Mouse (Mus musculus) liver, embryonic 12.5 days (tissue): Measurements from ENCODE around the gene Trio. TPM values are rescaled to one million over a fixed set of nuclear protein-coding genes. Genes with fewer than 3 reads are reported as not detected.

Experiments used
- ATAC-seq: fragments of 200-750 bp; cut with Nextera tagmentation; 2 replicates; pipeline ENCODE4 v1.8.0; 2017; ENCODE audit warnings: moderate number of reproducible peaks, mild to moderate bottlenecking, moderate library complexity
- H3K27ac ChIP-seq: fragments of 300-500 bp; sonication (generic); 2 replicates; pipeline ENCODE4 v1.5.1; 2016; ENCODE audit warnings: mild to moderate bottlenecking
- H3K27me3 ChIP-seq: fragments of 300-500 bp; sonication (generic); replicated peaks from 2 replicates; pipeline ENCODE4 v1.6.1; 2016; ENCODE audit warnings: mild to moderate bottlenecking, moderate library complexity
- H3K36me3 ChIP-seq: fragments of 300-500 bp; sonication (generic); 2 replicates; pipeline ENCODE4 v1.6.1; 2016; ENCODE audit warnings: mild to moderate bottlenecking, moderate library complexity
- H3K4me1 ChIP-seq: fragments of 300-500 bp; sonication (generic); 2 replicates; pipeline ENCODE4 v1.6.1; 2016
- H3K4me2 ChIP-seq: fragments of 300-500 bp; sonication (generic); 2 replicates; pipeline ENCODE4 v1.6.1; 2016; ENCODE audit warnings: mild to moderate bottlenecking, moderate library complexity
- H3K4me3 ChIP-seq: fragments of 300-500 bp; sonication (generic); 2 replicates; pipeline ENCODE4 v1.5.1; 2016; ENCODE audit warnings: mild to moderate bottlenecking, moderate library complexity
- H3K9ac ChIP-seq: fragments of 300-500 bp; sonication (generic); 2 replicates; pipeline ENCODE4 v1.6.1; 2016; ENCODE audit warnings: mild to moderate bottlenecking, moderate library complexity
- H3K9me3 ChIP-seq: fragments of 300-500 bp; sonication (generic); replicated peaks from 2 replicates; pipeline ENCODE4 v1.6.1; 2016; ENCODE audit warnings: mild to moderate bottlenecking, moderate library complexity
- WGBS: fragments of 180-500 bp; shearing (Covaris S2); methylation state at CpG from one replicate; pipeline ENCODE4 v1.1.7; 2016; ENCODE audit not compliant: insufficient replicate concordance; 5-methylcytosine and 5-hydroxymethylcytosine counted together
- polyA plus RNA-seq: library from polyadenylated mRNA; unstranded; fragments of >200 nt; fragmentation: Nextera tagmentation; extraction: Ambion mirVana; gene quantifications from 2 replicates; pipeline ENCODE4 v1.2.1, GENCODE M21; 2016

Gene Trio
- polyA plus RNA-seq, 1 experiment from 2014 or later: 5.6 TPM

DNA sequence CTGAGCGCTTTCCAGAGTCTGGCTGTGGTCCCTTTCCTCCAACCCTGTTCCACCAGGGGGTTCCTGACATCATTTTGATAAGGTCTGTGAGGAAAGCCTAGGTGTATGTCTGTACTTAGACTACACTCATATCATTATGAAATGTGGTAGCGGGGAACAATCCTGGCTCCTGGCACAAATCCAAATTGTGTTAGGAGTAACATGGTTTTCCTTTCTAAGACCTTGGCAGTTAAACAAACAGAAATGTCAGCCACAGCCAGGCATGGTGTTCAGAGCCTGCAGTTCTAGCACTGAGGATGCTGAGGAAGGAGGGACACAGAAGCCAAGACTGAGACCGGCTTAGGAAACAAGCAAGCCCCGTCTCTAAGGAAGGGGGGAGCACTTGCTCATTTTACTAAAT is 119.2 kb downstream of the Trio start:
- Histone ChIP-seq H3K27me3 (no peaks in the 10 kb centered on the region), H3K36me3 (peaks cover 8% of the 10 kb centered on the region), H3K9ac (no peak overlapping the region), H3K27ac (no peak overlapping the region), H3K9me3 (no peaks in the 10 kb centered on the region), H3K4me3 (no peak overlapping the region), H3K4me2 (no peak overlapping the region), H3K4me1 (no peaks in the 10 kb centered on the region; the same call in 1 of the 2 replicates)
- ATAC-seq: no peak
- WGBS: 75% methylated on average over 4 of the region's 4 CpGs

DNA sequence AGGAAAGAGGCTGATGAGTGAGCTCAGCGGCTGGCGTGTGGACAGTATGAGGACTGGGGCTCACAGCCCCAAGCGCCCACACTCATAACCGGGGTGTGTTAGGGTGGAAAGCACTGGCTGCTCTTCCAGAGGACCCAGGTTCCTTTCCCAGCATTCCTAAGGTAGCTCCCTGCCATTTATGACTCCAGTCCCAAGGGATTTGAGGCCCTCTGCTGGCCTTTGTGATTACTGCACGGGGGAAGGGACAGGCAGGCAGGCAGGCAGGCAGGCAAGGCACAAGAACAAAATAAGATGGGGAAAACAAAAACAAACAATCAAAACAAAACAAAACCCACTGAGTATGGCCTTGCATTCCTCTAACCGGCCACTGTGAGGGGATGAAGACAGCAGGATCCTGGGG is 120.3 kb downstream of the Trio start:
- H3K4me3 ChIP-seq: no peak overlapping the region
- no peaks in the 10 kb centered on the region for H3K9me3 ChIP-seq
- H3K36me3 ChIP-seq: peaks cover 17% of the 10 kb centered on the region
- 63% methylated on average over 6 of the region's 6 CpGs for WGBS
- no peak overlapping the region for H3K4me2 ChIP-seq
- no peak overlapping the region for H3K27ac ChIP-seq
- no peak for ATAC-seq
- H3K27me3 ChIP-seq: no peaks in the 10 kb centered on the region
- H3K4me1 ChIP-seq: no peaks in the 10 kb centered on the region; the same call in 1 of the 2 replicates
- no peak overlapping the region for H3K9ac ChIP-seq

DNA sequence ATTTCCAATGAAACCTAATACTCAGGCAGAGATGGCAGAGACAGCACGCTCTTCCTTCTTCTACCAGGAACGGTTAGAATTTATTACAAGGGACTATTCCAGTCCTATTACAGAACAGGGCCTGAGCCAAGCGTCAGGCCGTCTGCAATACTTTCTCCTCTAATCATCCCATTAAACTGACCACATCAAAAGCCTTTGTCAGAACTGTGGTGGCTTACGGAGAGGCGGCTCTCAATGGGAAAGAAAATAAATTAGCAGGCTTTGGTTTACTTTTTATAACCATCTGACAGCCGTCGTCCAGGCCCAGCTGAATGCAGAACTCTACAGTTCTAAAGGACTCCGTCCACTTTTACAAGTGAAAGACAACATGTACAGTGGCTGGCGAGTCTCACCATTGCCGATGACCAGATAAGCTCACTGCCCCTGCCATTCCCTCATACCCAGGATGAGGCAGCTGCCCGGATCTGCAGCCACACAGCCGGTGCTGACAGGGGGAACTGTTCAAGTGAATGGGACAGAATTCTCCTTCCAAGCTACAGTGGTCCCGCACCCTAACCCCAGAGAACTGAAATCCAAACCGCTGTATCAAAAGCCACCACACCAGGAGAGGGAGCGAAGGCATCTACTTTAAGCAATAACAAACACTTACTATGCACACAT is 121.2 kb downstream of the Trio start:
- Histone ChIP-seq H3K36me3 (peaks cover 23% of the 10 kb centered on the region), H3K9ac (no peak overlapping the region), H3K27ac (no peak overlapping the region), H3K9me3 (no peaks in the 10 kb centered on the region), H3K4me3 (no peak overlapping the region), H3K4me1 (no peaks in the 10 kb centered on the region; the same call in 1 of the 2 replicates), H3K4me2 (no peak overlapping the region), H3K27me3 (no peaks in the 10 kb centered on the region)
- ATAC-seq: no peak
- 81% methylated on average over 16 of the region's 16 CpGs for WGBS

DNA sequence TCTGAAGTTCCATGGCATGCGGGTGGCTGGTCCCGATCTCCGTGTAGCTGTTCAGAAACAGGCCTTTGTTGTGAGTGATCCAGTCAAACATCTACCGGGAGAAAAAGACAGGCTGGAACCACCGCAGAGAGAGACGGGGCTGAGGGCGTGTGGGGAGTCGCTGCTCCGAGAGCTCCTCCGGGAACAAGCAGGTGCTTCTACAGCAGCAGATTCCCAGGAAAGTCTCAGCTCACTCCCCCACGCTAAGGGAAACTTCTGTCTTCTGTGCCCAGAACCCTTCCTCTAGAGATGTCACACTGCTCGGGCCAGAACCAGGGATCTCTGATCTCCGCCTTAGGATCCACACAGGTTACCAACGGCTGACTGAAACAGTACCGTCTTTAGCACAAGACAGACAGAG is 124.4 kb downstream of the Trio start:
- Histone ChIP-seq H3K36me3 (peaks cover 30% of the 10 kb centered on the region), H3K4me3 (no peak overlapping the region), H3K9me3 (no peaks in the 10 kb centered on the region), H3K27ac (no peak overlapping the region), H3K4me2 (no peak overlapping the region), H3K9ac (no peak overlapping the region), H3K4me1 (no peaks in the 10 kb centered on the region), H3K27me3 (no peaks in the 10 kb centered on the region)
- ATAC-seq: no peak
- WGBS: 81% methylated on average over 15 of the region's 15 CpGs

DNA sequence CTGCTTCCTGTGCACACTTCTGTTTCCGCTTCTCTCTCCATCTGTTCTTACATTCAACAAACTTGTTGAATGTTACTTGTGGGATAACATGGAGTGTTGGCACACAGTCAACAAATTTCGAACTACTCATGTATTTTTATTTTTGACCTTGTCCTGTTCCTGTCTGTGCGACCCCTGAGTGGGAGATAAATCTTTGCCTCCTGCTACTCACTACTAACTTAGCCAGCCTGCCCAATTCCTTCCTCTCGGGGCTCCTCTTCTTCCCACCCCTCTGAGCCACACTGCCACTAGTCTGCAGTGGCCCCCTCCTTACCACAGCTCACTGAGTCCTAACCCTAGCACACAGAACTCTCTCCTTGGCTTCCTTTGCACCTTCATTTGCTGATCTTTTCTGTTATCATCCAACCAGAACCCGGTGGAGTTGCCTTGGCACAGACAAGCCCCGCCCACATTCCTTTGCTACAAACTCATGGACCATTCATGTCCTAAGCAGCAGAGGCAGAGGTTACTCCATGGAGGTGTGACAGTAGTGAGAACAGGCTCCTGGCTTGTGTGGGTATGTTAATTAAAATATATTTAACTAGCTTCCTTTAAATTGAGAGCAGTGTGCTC is 126.7 kb downstream of the Trio start:
- ATAC-seq: no peak
- Histone ChIP-seq H3K4me1 (no peaks in the 10 kb centered on the region), H3K9ac (no peak overlapping the region), H3K27ac (no peak overlapping the region), H3K27me3 (no peaks in the 10 kb centered on the region), H3K9me3 (no peaks in the 10 kb centered on the region), H3K4me2 (no peak overlapping the region), H3K36me3 (peaks cover 30% of the 10 kb centered on the region), H3K4me3 (no peak overlapping the region)
- WGBS: 55% methylated on average over 6 of the region's 6 CpGs

DNA sequence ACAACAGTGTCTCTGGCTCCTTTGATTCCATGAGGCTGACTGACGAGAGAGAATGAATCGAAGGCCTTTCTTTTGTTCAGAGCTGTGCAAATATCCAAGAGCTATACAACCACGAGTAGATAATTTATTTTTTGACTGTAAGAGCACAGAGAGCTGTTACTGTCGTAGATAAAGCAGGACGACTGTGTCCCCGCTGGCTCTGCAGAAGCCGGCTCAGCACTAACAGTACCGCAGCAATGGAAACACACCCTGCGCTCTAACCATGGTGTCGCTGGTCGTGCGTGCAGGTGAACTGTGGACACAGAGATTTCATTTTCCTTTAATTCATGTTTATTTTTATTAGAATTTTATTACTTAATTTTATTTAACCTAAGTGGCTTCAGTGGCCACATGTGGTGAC is 131.5 kb downstream of the Trio start:
- Histone ChIP-seq H3K9ac (no peak overlapping the region), H3K4me3 (no peak overlapping the region), H3K27ac (no peak overlapping the region), H3K4me2 (no peak overlapping the region), H3K4me1 (no peaks in the 10 kb centered on the region), H3K9me3 (no peaks in the 10 kb centered on the region), H3K36me3 (peaks cover 20% of the 10 kb centered on the region), H3K27me3 (no peaks in the 10 kb centered on the region)
- 76% methylated on average over 12 of the region's 12 CpGs for WGBS
- no peak for ATAC-seq

DNA sequence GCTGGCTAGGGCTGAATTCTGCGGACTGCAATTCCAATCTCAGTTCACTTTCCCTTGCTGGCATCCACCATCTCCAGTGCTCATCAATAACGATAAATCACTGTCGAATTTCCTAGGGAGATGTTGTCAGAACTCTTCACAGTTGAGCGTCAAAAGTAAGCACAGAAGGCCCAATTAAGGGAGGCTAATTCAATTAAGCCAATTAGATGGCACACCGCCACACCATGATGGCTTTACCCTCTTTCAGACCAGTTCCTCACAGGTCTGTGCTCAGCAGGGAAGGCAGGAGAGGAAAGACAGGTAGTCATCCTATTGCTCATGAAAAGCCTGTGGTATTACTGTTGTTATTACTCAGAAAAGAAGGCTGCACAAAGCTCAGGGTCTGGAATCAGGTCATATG is 133.6 kb downstream of the Trio start:
- no peak overlapping the region for H3K4me2 ChIP-seq
- no peak overlapping the region for H3K27ac ChIP-seq
- no peaks in the 10 kb centered on the region for H3K27me3 ChIP-seq
- WGBS: 70% methylated on average over 5 of the region's 5 CpGs
- H3K36me3 ChIP-seq: peaks cover 22% of the 10 kb centered on the region
- no peaks in the 10 kb centered on the region for H3K4me1 ChIP-seq
- H3K9ac ChIP-seq: no peak overlapping the region
- no peak for ATAC-seq
- no peak overlapping the region for H3K4me3 ChIP-seq
- H3K9me3 ChIP-seq: no peaks in the 10 kb centered on the region

DNA sequence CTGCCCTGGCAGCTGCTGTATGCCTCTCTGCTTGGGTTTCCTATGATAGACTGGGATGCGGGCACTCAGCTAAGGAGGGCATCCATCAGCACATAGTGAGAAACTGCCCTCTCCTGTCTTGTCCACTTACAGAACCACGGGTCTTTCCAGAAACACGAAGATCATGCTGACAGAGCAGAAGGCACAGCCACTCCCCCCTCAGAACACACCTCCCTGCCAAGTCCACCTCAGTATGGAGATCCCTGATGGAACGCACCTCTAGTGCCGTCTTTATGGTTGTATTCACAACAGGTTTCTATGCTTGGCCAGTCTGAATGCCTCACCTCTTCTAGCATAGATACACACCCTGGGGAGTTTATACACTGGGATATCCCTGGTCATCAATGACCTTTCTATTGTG is 135.0 kb downstream of the Trio start:
- ATAC-seq: no peak
- no peak overlapping the region for H3K4me2 ChIP-seq
- no peaks in the 10 kb centered on the region for H3K27me3 ChIP-seq
- 79% methylated on average over 5 of the region's 5 CpGs for WGBS
- no peak overlapping the region for H3K9ac ChIP-seq
- H3K36me3 ChIP-seq: peaks cover 19% of the 10 kb centered on the region
- H3K4me3 ChIP-seq: no peak overlapping the region
- H3K4me1 ChIP-seq: 0 out of 2 replicates have a peak, but pooled peaks cover 3% of the 10 kb centered on the region
- no peak overlapping the region for H3K27ac ChIP-seq
- no peaks in the 10 kb centered on the region for H3K9me3 ChIP-seq

DNA sequence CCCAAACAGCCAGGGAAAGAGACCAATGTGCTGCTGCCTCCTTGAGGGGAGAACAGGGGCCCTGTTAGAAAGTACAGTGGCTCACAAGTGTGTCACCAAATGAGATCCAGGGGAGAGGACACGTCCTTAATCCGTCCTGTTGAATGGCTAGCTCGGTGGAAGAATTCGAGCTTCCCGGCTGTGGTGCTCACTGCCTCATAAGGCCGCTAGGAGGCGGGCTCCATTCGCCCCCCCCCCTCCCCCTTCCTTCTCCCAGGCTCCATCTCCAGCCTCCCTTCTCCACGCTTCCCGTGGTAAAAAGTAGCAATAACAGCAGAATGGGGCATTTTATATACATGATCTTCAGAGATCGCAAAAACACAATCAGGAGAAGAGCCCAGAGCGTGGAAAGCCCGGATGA is 137.5 kb downstream of the Trio start:
- WGBS: 69% methylated on average over 13 of the region's 13 CpGs
- H3K27ac ChIP-seq: no peak overlapping the region
- ATAC-seq: no peak
- H3K9me3 ChIP-seq: no peaks in the 10 kb centered on the region
- no peaks in the 10 kb centered on the region for H3K27me3 ChIP-seq
- H3K4me1 ChIP-seq: peaks cover 9% of the 10 kb centered on the region; the same call in 1 of the 2 replicates
- H3K9ac ChIP-seq: no peak overlapping the region
- no peak overlapping the region for H3K4me2 ChIP-seq
- H3K36me3 ChIP-seq: peaks cover 15% of the 10 kb centered on the region
- H3K4me3 ChIP-seq: no peak overlapping the region

DNA sequence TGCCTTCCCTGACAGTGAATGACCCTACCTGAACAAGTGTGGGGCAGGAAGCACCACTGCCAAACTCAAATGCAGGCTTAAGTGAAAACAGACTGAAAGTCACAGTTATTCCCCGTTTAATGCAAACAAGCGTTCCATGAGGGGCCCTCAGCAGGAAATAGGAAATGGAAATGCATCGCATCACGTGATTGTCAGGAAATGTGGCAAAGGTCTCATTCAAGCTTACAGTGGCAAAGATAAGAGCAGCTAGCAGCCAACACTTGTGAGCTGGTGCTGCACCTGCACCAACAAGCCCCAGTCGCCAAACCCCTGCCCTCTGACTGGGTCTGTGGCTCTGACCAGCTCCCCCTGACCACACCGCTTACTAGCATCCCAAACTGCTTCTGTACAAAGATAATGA is 138.7 kb downstream of the Trio start:
- H3K9me3 ChIP-seq: no peaks in the 10 kb centered on the region
- H3K27me3 ChIP-seq: no peaks in the 10 kb centered on the region
- H3K27ac ChIP-seq: no peak overlapping the region
- no peak for ATAC-seq
- no peak overlapping the region for H3K9ac ChIP-seq
- 39% methylated on average over 6 of the region's 6 CpGs for WGBS
- no peak overlapping the region for H3K4me3 ChIP-seq
- peaks cover 9% of the 10 kb centered on the region; the same call in 1 of the 2 replicates for H3K4me1 ChIP-seq
- peaks cover 15% of the 10 kb centered on the region for H3K36me3 ChIP-seq
- no peak overlapping the region for H3K4me2 ChIP-seq

DNA sequence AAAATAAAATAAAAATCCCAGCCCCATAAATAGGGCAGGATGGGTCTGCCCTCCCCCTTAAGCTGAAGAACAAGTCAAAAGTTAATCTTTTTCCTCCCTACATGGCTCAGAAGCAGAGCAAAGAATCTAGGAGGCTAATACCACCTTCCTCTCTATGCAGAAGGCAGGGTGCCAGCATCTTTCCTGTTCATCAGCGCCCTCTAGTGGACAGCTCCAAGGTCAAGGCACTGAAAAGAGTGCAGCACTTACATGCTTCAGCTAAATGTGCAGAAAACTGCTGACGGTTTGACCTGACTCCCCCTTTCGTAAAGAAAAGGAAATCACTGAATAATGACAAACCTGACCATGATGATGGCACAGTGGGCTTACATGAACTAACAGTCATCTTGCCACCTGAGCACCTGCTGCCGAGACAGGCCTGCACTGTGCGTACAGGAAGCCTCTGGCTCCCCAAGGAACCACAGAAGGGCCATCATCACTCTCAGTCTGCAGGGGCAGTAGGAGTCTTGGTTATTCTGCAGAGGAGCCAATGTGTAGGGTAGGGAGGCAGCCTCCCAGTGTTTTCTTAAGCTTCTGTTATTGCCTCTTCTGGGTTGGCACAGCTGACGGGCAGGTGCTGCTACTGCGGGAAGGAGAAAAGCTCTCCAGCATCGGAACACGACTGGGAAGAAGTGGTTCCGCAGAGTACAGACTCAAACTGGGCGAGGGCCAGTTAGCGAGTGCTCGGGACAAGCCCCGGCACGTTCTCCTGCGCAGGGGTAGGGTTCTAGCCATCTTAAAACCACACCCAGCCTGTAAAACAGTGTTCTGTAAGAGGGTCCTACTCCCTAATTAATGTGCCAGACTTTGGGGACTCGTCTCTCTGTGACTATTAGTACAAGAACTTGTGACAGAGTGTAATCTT is 141.0 kb downstream of the Trio start:
- Histone ChIP-seq H3K4me2 (no peak overlapping the region), H3K36me3 (peaks cover 10% of the 10 kb centered on the region), H3K4me1 (peaks cover 9% of the 10 kb centered on the region; the same call in 1 of the 2 replicates), H3K4me3 (no peak overlapping the region), H3K27ac (no peak overlapping the region), H3K9ac (no peak overlapping the region), H3K9me3 (no peaks in the 10 kb centered on the region), H3K27me3 (no peaks in the 10 kb centered on the region)
- 70% methylated on average over 17 of the region's 17 CpGs for WGBS
- peak; percentile 63; the same call in 1 of the 2 replicates for ATAC-seq

DNA sequence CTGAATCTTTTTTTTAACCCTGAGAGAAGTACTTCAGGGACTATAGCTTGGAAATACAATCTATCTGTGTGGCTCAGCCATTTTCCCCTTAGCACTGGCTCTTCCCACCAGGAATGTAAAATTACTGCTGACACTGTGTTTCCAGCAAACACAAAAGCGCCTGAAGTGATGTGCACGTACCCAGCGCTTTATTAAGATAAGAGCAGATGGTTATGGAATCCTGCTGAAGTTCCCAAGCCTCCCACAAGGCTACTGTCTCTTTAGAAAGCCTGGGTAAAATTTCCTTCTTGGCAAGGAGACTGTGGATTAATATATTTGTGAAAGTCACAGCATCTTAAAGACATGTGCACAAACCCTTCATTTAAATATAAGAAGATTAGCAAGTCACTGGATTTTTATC is 141.8 kb downstream of the Trio start:
- Histone ChIP-seq H3K4me2 (no peak overlapping the region), H3K27ac (no peak overlapping the region), H3K9ac (no peak overlapping the region), H3K4me1 (peaks cover 11% of the 10 kb centered on the region; the same call in 1 of the 2 replicates), H3K4me3 (no peak overlapping the region), H3K27me3 (no peaks in the 10 kb centered on the region), H3K36me3 (peaks cover 5% of the 10 kb centered on the region), H3K9me3 (no peaks in the 10 kb centered on the region)
- 55% methylated on average over 3 of the region's 3 CpGs for WGBS
- no peak for ATAC-seq
